Mouse (Mus musculus) ES-E14 (cell line): ENCODE data around the gene Man1c1. TPM values are rescaled to one million over a fixed set of nuclear protein-coding genes. Genes with fewer than 3 reads are reported as not detected.

Experiments used
- DNase-seq: peaks from one replicate; pipeline ENCODE4 v3.0.0-alpha.2; 2013; ENCODE audit warnings: low read depth, low spot score
- H3K27ac ChIP-seq: 2 replicates; pipeline ENCODE4 v1.5.1; 2012; ENCODE audit warnings: low read depth, mild to moderate bottlenecking, low read length, moderate library complexity, mixed read lengths; ENCODE audit not compliant: poor library complexity, insufficient read depth, severe bottlenecking
- H3K36me3 ChIP-seq: 2 replicates; pipeline ENCODE4 v1.6.1; 2012; ENCODE audit warnings: mild to moderate bottlenecking, low read length, moderate library complexity, mixed read lengths; ENCODE audit not compliant: control insufficient read depth, poor library complexity, insufficient read depth, severe bottlenecking
- H3K4me1 ChIP-seq, 2 experiments: fragments of 150-350 bp in 1 of 2; sonication (generic) in 1 of 2; 2 replicates each; pipeline ENCODE4 v1.6.1; 2012; ENCODE audit warnings: low read length in 2 of 2, mild to moderate bottlenecking in 1 of 2, mixed read lengths in 1 of 2; ENCODE audit not compliant: control insufficient read depth in 2 of 2, insufficient read depth in 2 of 2, poor library complexity in 1 of 2
- H3K4me3 ChIP-seq, 2 experiments: fragments of 150-350 bp in 1 of 2; sonication (generic) in 1 of 2; 2 replicates each; pipeline ENCODE4 v1.5.1; 2012; ENCODE audit warnings: low read length in 2 of 2, low read depth in 1 of 2, mild to moderate bottlenecking in 1 of 2, mixed read lengths in 1 of 2; ENCODE audit not compliant: insufficient read depth in 1 of 2, poor library complexity in 1 of 2, severe bottlenecking in 1 of 2
- H3K9ac ChIP-seq: 2 replicates; pipeline ENCODE4 v1.6.1; 2012; ENCODE audit warnings: low read depth, mild to moderate bottlenecking, low read length, mixed read lengths; ENCODE audit not compliant: poor library complexity, insufficient read depth, severe bottlenecking
- H3K9me3 ChIP-seq: fragments of 150-350 bp; sonication (generic); 2 replicates; pipeline ENCODE4 v1.6.1; 2012; ENCODE audit warnings: low read depth, mild to moderate bottlenecking, low read length; ENCODE audit not compliant: control insufficient read depth, insufficient read depth
- CHD2 ChIP-seq: IDR thresholded peaks from 2 replicates; pipeline ENCODE4 v1.6.1; 2014; ENCODE audit warnings: mild to moderate bottlenecking, low read depth, low read length, inconsistent platforms
- HCFC1 ChIP-seq: IDR thresholded peaks from 2 replicates; pipeline ENCODE4 v1.6.1; 2012; ENCODE audit warnings: low read length, inconsistent platforms, borderline replicate concordance; ENCODE audit not compliant: insufficient read depth
- MAFK ChIP-seq: IDR thresholded peaks from 2 replicates; pipeline ENCODE4 v1.6.1; 2014; ENCODE audit warnings: mild to moderate bottlenecking, low read depth, low read length, inconsistent platforms; ENCODE audit not compliant: insufficient read depth
- ZC3H11A ChIP-seq: IDR thresholded peaks from 2 replicates; pipeline ENCODE4 v1.6.1; 2012; ENCODE audit warnings: low read depth, mild to moderate bottlenecking, inconsistent platforms, low read length, borderline replicate concordance
- ZNF384 ChIP-seq: IDR thresholded peaks from 2 replicates; pipeline ENCODE4 v1.6.1; 2012; ENCODE audit warnings: low read depth, low read length, inconsistent platforms
- in situ Hi-C, 2 experiments: fragments of 600-800 bp; cut with MboI; formaldehyde crosslinking; loops; one replicate each; pipeline ENCODE4 v1.15.1; 2025; ENCODE audit warnings: low sequenced_read_pairs in 2 of 2, inconsistent platforms in 1 of 2; ENCODE audit not compliant: unreplicated experiment in 2 of 2
- total RNA-seq: library from RNA; depleted of rRNA; stranded (reverse); fragments of 300-350 nt; gene quantifications from 2 replicates; pipeline ENCODE4 v1.2.3, GENCODE M21; 2012

Man1c1 gene
- total RNA-seq, 1 experiment = 6.1 TPM

- no peaks in the 10 kb centered on the region for H3K36me3 ChIP-seq
- H3K4me3 ChIP-seq = no peak overlapping the region
- no peak for DNase-seq
- H3K4me1 ChIP-seq = peaks cover 0 to 7% of the 10 kb centered on the region in 2 experiments; a peak in 1 of 4 replicates
- in situ Hi-C loops = no loop called here
- H3K27ac ChIP-seq = no peak overlapping the region
- H3K9me3 ChIP-seq = no peaks in the 10 kb centered on the region
- TF ChIP-seq HCFC1 = no peak
- no peak for TF ChIP-seq ZNF384
- no peak for TF ChIP-seq ZC3H11A
- no peak for TF ChIP-seq CHD2
- no peak for TF ChIP-seq MAFK
- H3K9ac ChIP-seq = no peak overlapping the region
These were observed 29.1 kb downstream of the Man1c1 start for GRCm38 (mm10) chr4:134674970-134675369.

GRCm38 (mm10) chr4:134673882-134674463, 30.1 kb downstream of the Man1c1 start:
- in situ Hi-C loops = no loop called here
- H3K4me1 ChIP-seq = peaks cover 0 to 7% of the 10 kb centered on the region in 2 experiments; a peak in 1 of 4 replicates
- H3K4me3 ChIP-seq = no peak overlapping the region
- no peak overlapping the region for H3K27ac ChIP-seq
- H3K9ac ChIP-seq = no peak overlapping the region
- no peak for DNase-seq
- TF ChIP-seq ZNF384 (no peak), HCFC1 (no peak), MAFK (no peak), CHD2 (no peak), ZC3H11A (no peak)
- no peaks in the 10 kb centered on the region for H3K9me3 ChIP-seq
- no peaks in the 10 kb centered on the region for H3K36me3 ChIP-seq

- TF ChIP-seq CHD2 = no peak
- DNase-seq = no peak
- no peaks in the 10 kb centered on the region for H3K36me3 ChIP-seq
- no peaks in the 10 kb centered on the region for H3K9me3 ChIP-seq
- in situ Hi-C loops = no loop called here
- no peak overlapping the region for H3K9ac ChIP-seq
- no peak overlapping the region for H3K4me3 ChIP-seq
- H3K27ac ChIP-seq = no peak overlapping the region
- H3K4me1 ChIP-seq = peaks cover 0 to 7% of the 10 kb centered on the region in 2 experiments; a peak in 1 of 4 replicates
These were observed 30.9 kb downstream of the Man1c1 start for GRCm38 (mm10) chr4:134673151-134673550.

GRCm38 (mm10) chr4:134672326-134672725, 31.8 kb downstream of the Man1c1 start:
- no peaks in the 10 kb centered on the region for H3K36me3 ChIP-seq
- no peak overlapping the region for H3K4me3 ChIP-seq
- H3K27ac ChIP-seq = no peak overlapping the region; the same call in 1 of the 2 replicates
- TF ChIP-seq ZNF384 (no peak), HCFC1 (no peak), CHD2 (no peak), ZC3H11A (no peak), MAFK (no peak)
- 0 out of 4 replicates have a peak, but pooled peaks cover 0 to 6% of the 10 kb centered on the region in 2 experiments for H3K4me1 ChIP-seq
- no peak for DNase-seq
- H3K9me3 ChIP-seq = no peaks in the 10 kb centered on the region
- H3K9ac ChIP-seq = no peak overlapping the region
- in situ Hi-C loops = no loop called here

- Histone ChIP-seq H3K9me3 (no peaks in the 10 kb centered on the region), H3K36me3 (no peaks in the 10 kb centered on the region), H3K4me3 (no peak overlapping the region), H3K4me1 (0 out of 4 replicates have a peak, but pooled peaks cover 0 to 6% of the 10 kb centered on the region in 2 experiments), H3K9ac (no peak overlapping the region), H3K27ac (no peak overlapping the region)
- TF ChIP-seq ZNF384 (no peak), ZC3H11A (no peak)
- no peak for DNase-seq
- in situ Hi-C loops = no loop called here
These were observed 32.4 kb downstream of the Man1c1 start for GRCm38 (mm10) chr4:134671660-134672173.
